Mouse (Mus musculus) spleen, postnatal 36 days (tissue): ENCODE results near the gene Eaf2.

Source experiments
- DNase-seq, 2 experiments: peaks; one replicate each; pipeline ENCODE4 v3.0.0; 2022; ENCODE audit warnings: low spot score in 2 of 2, mixed read lengths in 1 of 2

Gene Eaf2

DNA sequence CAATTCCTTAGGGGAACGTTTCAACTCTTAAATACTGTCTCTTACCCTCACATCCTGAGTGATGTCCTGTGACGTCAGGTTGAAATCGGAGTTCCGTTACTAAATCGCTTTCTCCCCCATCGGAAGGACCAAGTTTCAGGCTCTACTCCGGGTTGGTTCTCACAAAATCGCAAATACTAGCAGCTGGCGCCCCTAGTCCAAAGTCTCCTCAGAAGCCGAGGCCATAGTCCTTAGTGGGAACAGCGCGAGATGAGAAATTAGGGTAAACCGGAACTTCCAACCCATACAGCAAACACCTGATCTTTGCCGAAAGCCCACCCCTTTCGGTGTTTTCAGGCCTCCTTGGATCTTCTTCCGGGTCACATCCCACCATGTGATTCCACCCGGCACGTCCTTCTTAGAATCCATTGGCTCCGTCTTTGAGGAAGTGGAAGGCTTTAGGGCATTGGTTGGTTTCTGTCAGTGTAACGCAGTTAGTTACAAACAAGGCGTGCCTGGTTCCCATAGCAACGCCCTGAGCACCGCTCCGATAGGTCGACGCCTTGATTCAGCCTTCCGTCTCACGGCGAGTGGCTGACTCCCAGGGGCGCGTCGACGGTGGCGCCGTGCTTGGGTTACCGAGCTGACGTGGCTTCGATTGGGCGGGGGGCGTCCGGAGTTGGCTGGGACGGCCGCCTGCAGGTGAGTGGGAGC, at the start of gene Eaf2, which contains the start of gene Golgb1:
Gene Eaf2 (minus strand): TSS at position 421 of the 693 bp plus-strand sequence.
Gene Golgb1 (plus strand): TSS at position 558 of the 693 bp plus-strand sequence.
- DNase-seq: peak; percentile 96 to 99

DNA sequence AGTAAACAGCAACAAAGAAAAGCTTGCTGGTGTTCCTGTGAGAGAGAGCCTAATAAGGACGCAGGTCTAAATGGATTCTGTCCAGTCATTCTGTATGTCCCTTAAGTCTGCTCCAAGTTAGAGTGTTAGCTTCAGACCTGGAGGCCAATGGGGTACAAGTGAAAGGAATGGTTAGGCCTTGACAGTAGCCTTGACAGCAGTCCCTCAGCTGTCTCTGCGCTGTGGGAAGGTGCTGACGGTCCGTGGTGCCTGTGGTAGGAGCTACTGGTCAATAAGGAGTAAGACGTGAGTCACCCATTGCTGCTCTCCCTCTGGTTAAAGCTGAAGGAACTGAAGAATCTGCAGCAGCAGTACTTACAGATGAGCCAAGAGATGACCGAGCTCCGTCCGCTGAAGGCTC, 49.5 kb upstream of the Eaf2 start:
- DNase-seq: no peak

DNA sequence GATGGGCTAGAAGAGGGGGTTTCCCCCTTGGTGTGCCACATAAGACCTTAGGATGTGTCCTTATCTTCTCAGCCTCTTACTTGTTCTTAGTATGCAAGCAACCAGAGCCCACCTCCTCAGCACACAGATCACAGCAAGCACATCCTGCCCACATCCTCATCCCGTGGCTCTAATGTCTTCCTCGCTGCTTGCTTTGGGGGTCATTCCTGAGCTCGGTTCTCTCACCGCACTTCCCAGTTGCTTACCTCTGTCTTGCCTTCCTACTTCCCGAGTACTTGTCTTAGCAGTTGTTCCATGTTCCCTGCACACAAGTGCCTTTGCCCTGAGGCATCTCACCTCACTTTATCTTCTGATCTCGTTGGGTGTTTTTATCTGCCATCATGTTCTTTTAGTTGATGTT, 47.2 kb upstream of the Eaf2 start:
- DNase-seq: no peak

GRCm38 (mm10) chr16:36921067-36921613, 46.3 kb upstream of the Eaf2 start:
- DNase-seq: no peak

DNA sequence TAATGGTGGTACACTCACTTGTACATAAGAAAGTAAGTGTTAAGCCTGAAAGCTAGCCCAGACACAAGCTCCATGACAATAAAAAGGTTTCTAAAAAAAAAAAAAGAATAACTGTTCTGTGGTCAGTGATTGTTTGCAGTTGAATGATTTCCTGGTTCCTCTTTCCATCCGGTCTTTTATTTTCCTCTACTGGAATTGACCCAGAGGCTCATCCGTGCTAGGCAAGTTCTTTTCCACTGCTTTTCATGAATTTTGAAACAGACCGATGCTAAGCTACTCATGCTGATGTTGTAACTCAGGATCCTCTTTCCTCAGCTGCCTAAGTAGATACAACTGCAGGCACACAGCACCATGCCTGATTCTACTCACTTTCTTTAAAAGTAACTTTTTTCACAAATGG, 45.6 kb upstream of the Eaf2 start:
- DNase-seq: no peak

- DNase-seq: no peak
Observed at GRCm38 (mm10) chr16:36918505-36918904, 43.7 kb upstream of the Eaf2 start.

DNA sequence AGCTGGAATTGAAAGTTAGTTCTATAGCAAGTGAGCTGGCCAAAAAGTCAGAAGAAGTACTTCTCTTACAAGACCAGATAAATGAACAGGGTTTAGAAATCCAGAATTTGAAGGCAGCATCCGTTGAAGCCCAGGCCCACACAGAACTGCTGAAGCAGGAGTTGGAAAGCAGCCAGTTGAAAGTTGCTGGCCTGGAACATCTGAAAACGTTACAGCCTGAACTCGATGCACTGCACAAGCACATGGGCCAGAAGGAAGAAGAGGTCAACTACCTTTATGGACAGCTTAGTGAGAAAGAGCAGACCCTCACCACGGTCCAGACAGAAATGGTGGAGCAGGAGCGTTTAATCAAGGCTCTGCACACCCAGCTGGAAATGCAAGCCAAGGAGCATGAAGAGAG, 39.4 kb upstream of the Eaf2 start:
- DNase-seq: no peak

- DNase-seq: no peak
Observed at GRCm38 (mm10) chr16:36912311-36912710, 37.5 kb upstream of the Eaf2 start.

DNA sequence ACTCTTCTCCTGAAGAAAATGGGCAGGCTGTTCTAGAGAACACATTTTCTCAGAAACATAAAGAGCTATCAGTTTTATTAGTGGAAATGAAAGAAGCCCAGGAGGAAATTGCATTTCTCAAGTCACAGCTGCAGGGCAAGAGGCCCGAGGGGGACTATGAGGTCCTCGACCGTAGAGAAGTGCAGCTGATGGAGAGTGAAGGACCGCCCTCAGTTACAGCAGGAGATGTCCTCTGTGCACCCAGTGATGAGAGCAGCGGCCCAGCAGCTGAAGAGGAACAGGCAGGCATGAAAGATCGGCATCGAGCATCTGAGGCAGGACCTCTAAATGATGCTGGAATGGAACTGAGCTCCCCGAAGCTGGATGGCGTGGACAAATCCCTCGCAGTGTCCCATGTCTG, 37.1 kb upstream of the Eaf2 start:
- peak; percentile 56 to 68 for DNase-seq

DNA sequence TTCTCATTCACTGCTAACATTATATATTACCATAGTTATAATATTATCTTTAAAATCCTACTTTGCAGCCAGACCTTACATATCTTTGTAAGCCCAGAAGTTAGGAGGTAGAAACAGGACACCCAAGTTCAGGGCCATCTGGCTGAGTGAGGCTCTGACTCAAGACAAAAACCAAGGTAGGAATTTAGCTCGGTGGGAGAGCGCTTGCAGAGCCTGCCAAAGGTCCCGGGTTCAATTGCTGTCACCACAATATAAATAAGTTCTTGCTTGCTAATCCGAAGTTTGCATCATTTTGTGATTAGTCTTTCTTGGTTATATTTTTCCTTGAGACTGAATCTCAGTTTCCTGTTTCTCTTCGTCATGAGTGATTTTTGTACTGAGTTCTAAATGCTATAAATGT, 28.4 kb upstream of the Eaf2 start:
- DNase-seq: no peak

GRCm38 (mm10) chr16:36896712-36897111, 21.9 kb upstream of the Eaf2 start:
- DNase-seq: no peak

DNA sequence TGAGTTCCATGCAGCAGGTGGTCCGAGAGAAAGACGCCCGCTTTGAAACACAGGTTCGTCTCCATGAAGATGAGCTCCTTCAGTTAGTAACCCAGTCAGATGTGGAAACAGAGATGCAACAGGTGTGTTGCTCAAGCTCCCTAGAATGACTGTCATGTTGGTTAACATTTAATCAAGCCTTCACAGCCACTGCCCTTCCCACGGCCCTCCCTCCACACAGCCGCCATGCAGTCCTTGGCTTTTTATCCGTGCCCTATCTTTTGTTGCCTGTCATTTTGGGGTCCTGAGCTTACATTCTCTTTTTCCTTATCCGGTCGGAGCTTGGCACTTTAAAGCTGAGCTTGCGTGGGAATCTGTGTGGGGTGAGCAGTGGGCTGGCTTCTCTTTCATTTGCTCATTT, 18.5 kb upstream of the Eaf2 start:
- DNase-seq: no peak

GRCm38 (mm10) chr16:36891415-36891814, 16.6 kb upstream of the Eaf2 start:
- no peak for DNase-seq

DNA sequence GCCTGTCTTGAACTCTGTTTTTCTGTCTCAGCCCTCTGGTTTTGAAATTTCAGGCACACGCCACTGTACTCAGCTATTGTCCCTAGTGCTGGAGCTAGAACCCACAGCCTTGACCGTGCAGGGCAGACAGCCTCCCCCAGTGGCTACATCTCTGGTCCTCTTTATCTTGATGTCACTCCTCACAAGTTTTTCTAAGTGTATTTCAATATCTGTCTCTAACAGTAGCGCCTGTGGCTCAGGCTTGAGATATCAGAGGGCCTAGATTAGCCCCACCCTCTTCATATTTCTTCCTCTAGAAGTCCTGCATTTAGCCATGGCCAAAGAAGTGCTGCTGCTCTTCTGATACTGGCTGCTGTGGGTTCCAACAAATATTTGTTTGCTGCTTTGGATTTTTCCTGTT, 15.8 kb upstream of the Eaf2 start:
- peak; percentile 32 to 65 for DNase-seq

DNA sequence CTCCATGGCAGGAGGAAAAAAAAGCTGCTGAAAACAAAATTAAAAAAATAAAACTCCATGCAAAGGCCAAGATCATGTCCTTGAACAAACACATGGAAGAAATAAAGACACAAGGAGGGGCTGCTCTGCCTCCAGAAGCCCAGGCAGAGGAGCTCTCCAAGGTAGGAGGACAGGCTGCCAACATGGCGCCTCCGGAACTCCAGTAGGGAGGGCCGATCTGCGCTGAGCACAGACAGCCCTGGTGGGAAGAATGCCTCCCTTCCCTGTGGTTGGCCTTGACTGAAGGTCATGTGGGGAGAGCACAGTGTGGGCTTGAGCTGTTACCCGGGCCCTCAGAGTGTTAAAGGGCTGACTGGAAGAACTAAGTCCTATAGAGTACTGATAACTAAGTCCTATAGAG, 12.7 kb upstream of the Eaf2 start:
- DNase-seq: no peak

DNA sequence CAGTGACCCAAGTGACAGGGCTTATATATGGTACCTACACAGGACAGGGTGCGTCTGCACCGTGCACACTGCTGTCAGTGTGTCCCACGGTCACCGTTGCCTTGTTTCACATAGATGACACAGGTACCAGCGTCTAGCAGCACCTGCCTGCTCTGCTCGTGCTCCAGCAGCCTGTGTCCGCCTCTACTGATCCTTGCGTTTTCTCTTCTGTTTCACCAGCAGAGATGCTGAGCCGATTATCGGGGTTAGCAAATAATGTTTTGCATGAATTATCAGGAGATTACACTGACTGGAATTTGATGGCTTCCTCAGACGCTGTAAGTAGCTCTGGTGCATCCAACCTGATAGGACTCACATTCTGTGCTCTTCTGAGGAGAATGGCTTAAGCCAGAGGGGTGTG, 11.1 kb upstream of the Eaf2 start:
- no peak for DNase-seq

DNA sequence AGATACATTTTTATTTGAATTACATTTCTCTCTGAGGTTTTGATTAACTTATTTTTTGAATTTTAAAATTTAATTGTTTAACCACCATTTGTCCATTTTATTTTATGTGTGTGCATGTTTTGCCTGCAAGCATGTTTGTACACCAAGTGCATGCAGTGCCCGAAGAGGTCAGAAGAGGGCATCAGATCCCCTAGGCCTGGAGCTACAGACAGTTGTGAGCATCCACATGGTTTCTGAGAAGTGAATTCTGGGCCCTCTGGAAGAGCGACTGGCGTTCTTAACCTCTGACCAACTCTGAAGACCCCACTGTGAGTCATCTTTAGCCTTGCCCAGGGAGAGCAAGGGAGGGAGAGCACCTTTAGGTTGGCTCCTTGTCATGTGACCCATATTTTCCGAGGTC, 10.1 kb upstream of the Eaf2 start:
- peak; percentile 36 to 41 for DNase-seq

- DNase-seq: no peak
Observed at GRCm38 (mm10) chr16:36882737-36883343, 8.0 kb upstream of the Eaf2 start.

GRCm38 (mm10) chr16:36877316-36877715, 2.5 kb upstream of the Eaf2 start:
- peak in 1 of 2 experiments; percentile 14 for DNase-seq

DNA sequence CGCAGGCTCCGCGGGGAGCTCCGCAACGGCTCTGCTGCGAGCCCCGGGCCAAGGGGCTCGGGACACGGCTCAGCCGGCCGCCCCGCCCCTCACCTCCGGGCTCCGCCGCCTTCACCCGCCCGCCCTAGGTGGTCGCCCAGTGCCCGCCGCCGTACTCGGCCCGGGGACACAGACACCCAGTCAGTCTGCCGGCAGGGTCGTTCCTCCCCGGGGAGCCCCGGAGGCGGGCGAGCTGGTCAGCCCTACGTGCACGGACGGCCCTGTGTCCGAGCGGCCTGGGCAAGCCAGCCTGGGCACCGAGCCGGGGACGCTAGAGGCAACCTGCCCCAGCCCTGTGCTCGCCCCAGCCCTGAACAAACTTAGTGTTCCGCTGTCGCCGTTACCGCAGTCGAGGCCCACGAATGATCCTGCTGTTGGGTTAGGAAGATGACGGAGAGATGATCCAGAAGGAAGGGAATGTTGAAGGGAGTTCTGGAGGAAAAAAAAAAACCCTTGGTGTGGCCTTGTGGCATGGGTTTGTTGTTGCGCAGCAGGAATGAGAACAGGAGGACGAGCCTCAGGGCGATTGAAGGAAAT, 561 bp upstream of the Eaf2 start:
- DNase-seq: no peak

GRCm38 (mm10) chr16:36869442-36869841, 5.4 kb downstream of the Eaf2 start:
- no peak for DNase-seq

DNA sequence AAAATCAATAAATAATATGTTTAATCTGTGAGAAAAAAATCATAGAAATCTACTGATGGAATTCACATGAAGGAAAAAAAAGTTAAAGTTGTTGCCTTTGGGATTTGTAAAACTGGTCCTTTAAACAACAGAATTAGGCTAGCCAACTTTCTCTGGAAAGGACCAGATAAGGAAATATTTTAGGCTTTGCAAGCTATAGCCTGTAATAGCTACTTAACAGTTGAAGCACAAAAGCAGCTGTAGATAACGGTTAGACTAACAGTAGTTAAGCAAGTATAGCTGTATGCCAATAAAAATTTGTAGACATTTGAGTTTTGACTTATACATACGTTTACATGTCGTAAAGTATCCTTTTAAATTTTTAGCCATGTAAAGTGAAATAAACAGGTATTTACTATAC, 11.2 kb downstream of the Eaf2 start:
- DNase-seq: no peak

DNA sequence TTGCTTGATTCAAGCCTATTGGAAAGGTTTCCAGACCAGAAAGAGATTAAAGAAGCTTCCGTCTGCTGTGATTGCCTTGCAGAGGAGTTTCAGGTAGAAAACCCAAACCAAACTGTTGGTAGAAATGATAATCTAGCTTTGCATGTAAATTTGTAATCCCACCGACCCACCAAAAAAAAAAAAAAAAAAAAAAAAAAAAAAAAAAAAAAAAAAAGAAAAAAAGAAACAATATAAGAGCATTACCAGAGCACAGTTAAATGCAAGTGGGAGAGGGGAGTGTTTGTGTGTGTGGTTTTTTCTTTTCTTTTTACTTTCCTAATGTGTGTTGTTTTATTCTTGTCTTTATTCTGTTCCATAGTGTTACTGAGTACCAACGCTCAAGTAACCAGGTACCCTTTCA, 23.6 kb downstream of the Eaf2 start:
- DNase-seq: no peak
